Mouse (Mus musculus) gastrocnemius, postnatal 25 days (tissue): ENCODE measurements around the gene Cldn15. TPM values are rescaled to one million over a fixed set of nuclear protein-coding genes. Genes with fewer than 3 reads are reported as not detected.
"Not testable (repeated sequence)": the region's sequence is repeated elsewhere in the genome, so short reads cannot be mapped to it uniquely, and the experiment has no call there.

Source experiments
- DNase-seq: peaks from one replicate; pipeline ENCODE4 v3.0.0; 2022
- total RNA-seq, 2 experiments: library from RNA; stranded (reverse); gene quantifications; 1 replicate in 1 of 2; 2 replicates in 1 of 2; pipeline ENCODE4 v1.2.3; 2021

Cldn15 gene
- total RNA-seq, 2 experiments from 2014 or later, result 0.67 to 3.3 TPM

GRCm38 (mm10) chr5:136949551-136950336 lies 16.7 kb upstream of the Cldn15 start:
- DNase-seq, result not testable (repeated sequence)

GRCm38 (mm10) chr5:136950521-136950920 lies 15.9 kb upstream of the Cldn15 start:
- no peak for DNase-seq

- DNase-seq, result no peak
These were observed 14.3 kb upstream of the Cldn15 start for GRCm38 (mm10) chr5:136952153-136952552.

GRCm38 (mm10) chr5:136953015-136953414 lies 13.4 kb upstream of the Cldn15 start, which contains the start of gene Fis1:
Gene Fis1 (plus strand): TSS chr5:136953275.
- peak; percentile 97 for DNase-seq

- DNase-seq, result peak; percentile 46
These were observed 12.9 kb upstream of the Cldn15 start for GRCm38 (mm10) chr5:136953440-136953951.

GRCm38 (mm10) chr5:136955622-136956021 lies 10.8 kb upstream of the Cldn15 start:
- DNase-seq, result no peak

- DNase-seq, result no peak
These were observed 9.2 kb upstream of the Cldn15 start for GRCm38 (mm10) chr5:136957250-136957649.

GRCm38 (mm10) chr5:136958991-136959605 lies 7.3 kb upstream of the Cldn15 start:
- no peak for DNase-seq

GRCm38 (mm10) chr5:136960053-136960452 lies 6.4 kb upstream of the Cldn15 start:
- no peak for DNase-seq

GRCm38 (mm10) chr5:136961334-136961982 lies 5.0 kb upstream of the Cldn15 start:
- DNase-seq, result no peak

- peak; percentile 88 for DNase-seq
These were observed 4.4 kb upstream of the Cldn15 start for GRCm38 (mm10) chr5:136961983-136962461.

- DNase-seq, result peak; percentile 72
These were observed 3.9 kb upstream of the Cldn15 start for GRCm38 (mm10) chr5:136962501-136962900.

GRCm38 (mm10) chr5:136962966-136963540 lies 3.4 kb upstream of the Cldn15 start:
- no peak for DNase-seq

- DNase-seq, result no peak
These were observed 1.2 kb upstream of the Cldn15 start for GRCm38 (mm10) chr5:136965210-136965609.

- no peak for DNase-seq
These were observed 730 bp upstream of the Cldn15 start for GRCm38 (mm10) chr5:136965686-136966085.

- no peak for DNase-seq
These were observed 542 bp downstream of the Cldn15 start for GRCm38 (mm10) chr5:136966861-136967455.

GRCm38 (mm10) chr5:136967592-136967991 lies 1.2 kb downstream of the Cldn15 start:
- peak; percentile 84 for DNase-seq

GRCm38 (mm10) chr5:136970703-136971102 lies 4.3 kb downstream of the Cldn15 start:
- peak; percentile 47 for DNase-seq

- no peak for DNase-seq
These were observed 7.3 kb downstream of the Cldn15 start for GRCm38 (mm10) chr5:136973670-136974069.

GRCm38 (mm10) chr5:136977769-136978168 lies 11.4 kb downstream of the Cldn15 start:
- no peak for DNase-seq

- no peak for DNase-seq
These were observed 13.3 kb downstream of the Cldn15 start for GRCm38 (mm10) chr5:136979762-136980161.

- DNase-seq, result no peak
These were observed 14.6 kb downstream of the Cldn15 start for GRCm38 (mm10) chr5:136980974-136981373.
